Mouse (Mus musculus) splenic B cell, adult 2 months (primary cell): ENCODE results near the gene Atp6v1b1.
"Not testable (repeated sequence)": the region's sequence is repeated elsewhere in the genome, so short reads cannot be mapped to it uniquely, and the experiment has no call there.

Experiments
- DNase-seq: peaks from one replicate; pipeline ENCODE4 v3.0.0-alpha.2; 2011; ENCODE audit warnings: low read depth, low spot score
- H3K27me3 ChIP-seq: 2 replicates; pipeline ENCODE4 v1.6.1; 2012; ENCODE audit warnings: mild to moderate bottlenecking, low read length, moderate library complexity, mixed read lengths; ENCODE audit not compliant: control insufficient read depth, poor library complexity, insufficient read depth, severe bottlenecking
- H3K36me3 ChIP-seq: 2 replicates; pipeline ENCODE4 v1.6.1; 2012; ENCODE audit warnings: mild to moderate bottlenecking, low read length, moderate library complexity, mixed read lengths; ENCODE audit not compliant: control insufficient read depth, poor library complexity, insufficient read depth, severe bottlenecking

Atp6v1b1 gene

GRCm38 (mm10) chr6:83779026-83779425 is 36.2 kb downstream of the Atp6v1b1 start:
- Histone ChIP-seq H3K36me3 (no peaks in the 10 kb centered on the region), H3K27me3 (no peaks in the 10 kb centered on the region)
- DNase-seq, result peak; percentile 75

GRCm38 (mm10) chr6:83786426-83786825 is 43.6 kb downstream of the Atp6v1b1 start:
- no peaks in the 10 kb centered on the region for H3K36me3 ChIP-seq
- H3K27me3 ChIP-seq, result no peaks in the 10 kb centered on the region
- DNase-seq, result no peak

- H3K36me3 ChIP-seq, result no peaks in the 10 kb centered on the region
- no peak for DNase-seq
- H3K27me3 ChIP-seq, result no peaks in the 10 kb centered on the region
Measured at GRCm38 (mm10) chr6:83788554-83788953, 45.8 kb downstream of the Atp6v1b1 start.

- not testable (repeated sequence) for H3K27me3 ChIP-seq, H3K36me3 ChIP-seq
- DNase-seq, result peak; percentile 12
Measured at GRCm38 (mm10) chr6:83790533-83790932, 47.7 kb downstream of the Atp6v1b1 start.

GRCm38 (mm10) chr6:83791251-83791890 is 48.6 kb downstream of the Atp6v1b1 start:
- Histone ChIP-seq H3K27me3 (no peaks in the 10 kb centered on the region), H3K36me3 (no peaks in the 10 kb centered on the region)
- DNase-seq, result peak; percentile 31

GRCm38 (mm10) chr6:83794760-83795296 is 52.0 kb downstream of the Atp6v1b1 start, which contains the start of gene Nagk:
Gene Nagk (plus strand): TSS chr6:83794982.
- H3K36me3 ChIP-seq, result no peaks in the 10 kb centered on the region
- DNase-seq, result peak; percentile 97

GRCm38 (mm10) chr6:83795492-83795900 is 52.7 kb downstream of the Atp6v1b1 start:
- no peaks in the 10 kb centered on the region for H3K36me3 ChIP-seq
- DNase-seq, result peak; percentile 53
- no peaks in the 10 kb centered on the region for H3K27me3 ChIP-seq

More at GRCm38 (mm10) chr6:83794760-83795296, 52.0 kb downstream of the Atp6v1b1 start, which contains the start of gene Nagk:
- no peaks in the 10 kb centered on the region for H3K27me3 ChIP-seq

- Histone ChIP-seq H3K27me3 (no peaks in the 10 kb centered on the region), H3K36me3 (0 out of 2 replicates have a peak, but pooled peaks cover 2% of the 10 kb centered on the region)
- DNase-seq, result no peak
Measured at GRCm38 (mm10) chr6:83796686-83797085, 53.9 kb downstream of the Atp6v1b1 start.

GRCm38 (mm10) chr6:83802033-83802432 is 59.2 kb downstream of the Atp6v1b1 start:
- H3K36me3 ChIP-seq, result peaks cover 2% of the 10 kb centered on the region; the same call in 1 of the 2 replicates
- H3K27me3 ChIP-seq, result no peaks in the 10 kb centered on the region

GRCm38 (mm10) chr6:83802846-83803245 is 60.1 kb downstream of the Atp6v1b1 start:
- no peak for DNase-seq
- Histone ChIP-seq H3K27me3 (no peaks in the 10 kb centered on the region), H3K36me3 (peaks cover 6% of the 10 kb centered on the region)

More at GRCm38 (mm10) chr6:83802033-83802432, 59.2 kb downstream of the Atp6v1b1 start:
- DNase-seq, result no peak
